Mouse (Mus musculus) C2C12 (cell line): ENCODE measurements around the gene Pfdn2.

Source experiments
- CTCF ChIP-seq: IDR thresholded peaks from one replicate; pipeline ENCODE4 v1.5.1; 2011; ENCODE audit not compliant: control insufficient read depth, insufficient read depth, insufficient read length
- MAX ChIP-seq: IDR thresholded peaks from one replicate; pipeline ENCODE4 v1.6.1; 2011; ENCODE audit warnings: mild to moderate bottlenecking, control low read depth
- USF1 ChIP-seq: IDR thresholded peaks from one replicate; pipeline ENCODE4 v1.6.1; 2011; ENCODE audit warnings: low read depth, mild to moderate bottlenecking, control low read depth, moderate library complexity

GRCm38 (mm10) chr1:171372880-171373279 lies 27.4 kb downstream of the Pfdn2 start:
- no peak for TF ChIP-seq CTCF
- no peak for TF ChIP-seq MAX
- TF ChIP-seq USF1, result no peak
